Mouse (Mus musculus) thymus, adult 2 months (tissue): ENCODE measurements at regions not wholly inside any gene's neighbourhood (a gene's known extent, or its start where the extent isn't known, plus 50 kb on each side); places are given as distances from the start of the nearest gene placed in this dataset.

Source experiments
- DNase-seq: peaks from one replicate; pipeline ENCODE4 v3.0.0; 2021
- H3K27ac ChIP-seq: fragments of 200-500 bp; 2 replicates; pipeline ENCODE4 v1.5.1; 2012; ENCODE audit warnings: low read length, control low read depth; ENCODE audit not compliant: control insufficient read depth, insufficient read depth
- H3K27me3 ChIP-seq: fragments of 200-500 bp; 2 replicates; pipeline ENCODE4 v1.6.1; 2012; ENCODE audit warnings: mild to moderate bottlenecking, low read length, moderate library complexity, mixed read lengths; ENCODE audit not compliant: control insufficient read depth, insufficient read depth
- H3K36me3 ChIP-seq: fragments of 200-500 bp; 2 replicates; pipeline ENCODE4 v1.6.1; 2012; ENCODE audit warnings: mild to moderate bottlenecking, low read length, moderate library complexity; ENCODE audit not compliant: control insufficient read depth, insufficient read depth
- H3K4me1 ChIP-seq: fragments of 200-500 bp; replicated peaks from 2 replicates; pipeline ENCODE4 v1.6.1; 2012; ENCODE audit warnings: low read length; ENCODE audit not compliant: control insufficient read depth, insufficient read depth
- H3K4me3 ChIP-seq: fragments of 200-500 bp; 2 replicates; pipeline ENCODE4 v1.5.1; 2012; ENCODE audit warnings: mild to moderate bottlenecking, low read length, control low read depth, moderate library complexity; ENCODE audit not compliant: control insufficient read depth, insufficient read depth
- CTCF ChIP-seq: fragments of 200-500 bp; IDR thresholded peaks from 2 replicates; pipeline ENCODE4 v1.5.1; 2012; ENCODE audit warnings: mild to moderate bottlenecking, control low read depth, low read length, moderate library complexity, borderline replicate concordance; ENCODE audit not compliant: control insufficient read depth, poor library complexity, insufficient read depth; ENCODE audit errors: extremely low read depth
- POLR2A ChIP-seq: fragments of 200-500 bp; IDR thresholded peaks from 2 replicates; pipeline ENCODE4 v1.6.1; 2012; ENCODE audit warnings: mild to moderate bottlenecking, low read length, control low read depth, moderate library complexity; ENCODE audit not compliant: control insufficient read depth, poor library complexity, insufficient read depth; ENCODE audit errors: extremely low read depth
- WGBS: fragments of 180-500 bp; shearing (Covaris S2); methylation state at CpG from one replicate; pipeline ENCODE4 v1.1.7; 2018; 5-methylcytosine and 5-hydroxymethylcytosine counted together

GRCm38 (mm10) chr9:122521569-122521968 lies 170.2 kb downstream of the Abhd5 start:
- Histone ChIP-seq H3K36me3 (no peaks in the 10 kb centered on the region), H3K27ac (no peak overlapping the region), H3K27me3 (no peaks in the 10 kb centered on the region), H3K4me1 (no peaks in the 10 kb centered on the region), H3K4me3 (no peak overlapping the region)
- no peak for DNase-seq
- TF ChIP-seq CTCF = no peak
- no peak for TF ChIP-seq POLR2A
- WGBS = 77% methylated on average over 5 of the region's 5 CpGs

GRCm38 (mm10) chr9:122525621-122526055 lies 174.2 kb downstream of the Abhd5 start:
- Histone ChIP-seq H3K36me3 (no peaks in the 10 kb centered on the region), H3K27ac (no peak overlapping the region), H3K4me3 (no peak overlapping the region), H3K27me3 (no peaks in the 10 kb centered on the region), H3K4me1 (no peaks in the 10 kb centered on the region)
- no peak for DNase-seq
- WGBS = 32% methylated on average over 10 of the region's 10 CpGs
- TF ChIP-seq POLR2A (no peak), CTCF (no peak)

- 92% methylated on average over 6 of the region's 6 CpGs for WGBS
- H3K36me3 ChIP-seq = no peaks in the 10 kb centered on the region
- H3K4me1 ChIP-seq = no peaks in the 10 kb centered on the region
- no peak overlapping the region for H3K4me3 ChIP-seq
- TF ChIP-seq CTCF = no peak
- no peak for TF ChIP-seq POLR2A
- H3K27ac ChIP-seq = no peak overlapping the region
- H3K27me3 ChIP-seq = no peaks in the 10 kb centered on the region
- no peak for DNase-seq
These were observed 176.9 kb downstream of the Abhd5 start for GRCm38 (mm10) chr9:122528267-122528666.

- no peaks in the 10 kb centered on the region for H3K36me3 ChIP-seq
These were observed 178.3 kb downstream of the Abhd5 start for GRCm38 (mm10) chr9:122529721-122530120.

GRCm38 (mm10) chr9:122531806-122532205 lies 180.4 kb downstream of the Abhd5 start:
- H3K4me1 ChIP-seq = no peaks in the 10 kb centered on the region
- no peak overlapping the region for H3K4me3 ChIP-seq
- no peak for DNase-seq
- TF ChIP-seq CTCF = no peak
- no peak for TF ChIP-seq POLR2A
- H3K36me3 ChIP-seq = no peaks in the 10 kb centered on the region
- no peaks in the 10 kb centered on the region for H3K27me3 ChIP-seq
- no peak overlapping the region for H3K27ac ChIP-seq
- 83% methylated on average over 2 of the region's 2 CpGs for WGBS

More at GRCm38 (mm10) chr9:122529721-122530120, 178.3 kb downstream of the Abhd5 start:
- H3K27ac ChIP-seq = no peak overlapping the region
- H3K27me3 ChIP-seq = no peaks in the 10 kb centered on the region
- TF ChIP-seq CTCF = no peak
- no peak for TF ChIP-seq POLR2A
- DNase-seq = no peak
- no peaks in the 10 kb centered on the region for H3K4me1 ChIP-seq
- no peak overlapping the region for H3K4me3 ChIP-seq

- H3K4me3 ChIP-seq = no peak overlapping the region
- no peaks in the 10 kb centered on the region for H3K4me1 ChIP-seq
- no peak for TF ChIP-seq POLR2A
- no peak overlapping the region for H3K27ac ChIP-seq
- H3K36me3 ChIP-seq = no peaks in the 10 kb centered on the region
- no peaks in the 10 kb centered on the region for H3K27me3 ChIP-seq
- DNase-seq = no peak
- WGBS = 65% methylated on average over 15 of the region's 15 CpGs
These were observed 182.9 kb downstream of the Abhd5 start for GRCm38 (mm10) chr9:122534121-122534814.

GRCm38 (mm10) chr9:122534965-122535364 lies 183.6 kb downstream of the Abhd5 start:
- WGBS = 86% methylated on average over 2 of the region's 2 CpGs
- Histone ChIP-seq H3K27ac (no peak overlapping the region), H3K36me3 (no peaks in the 10 kb centered on the region), H3K4me3 (no peak overlapping the region), H3K4me1 (no peaks in the 10 kb centered on the region), H3K27me3 (no peaks in the 10 kb centered on the region)
- TF ChIP-seq POLR2A (no peak), CTCF (no peak)
- no peak for DNase-seq
